Mouse (Mus musculus) large intestine, adult 2 months (tissue): Measurements from ENCODE around the gene Flrt1. TPM values are rescaled to one million over a fixed set of nuclear protein-coding genes. Genes with fewer than 3 reads are reported as not detected.
"Not testable (repeated sequence)": the region's sequence is repeated elsewhere in the genome, so short reads cannot be mapped to it uniquely, and the experiment has no call there.

ENCODE experiments used
- DNase-seq: peaks from one replicate; pipeline ENCODE4 v3.0.0-alpha.2; 2012; ENCODE audit warnings: low read depth, low spot score
- WGBS: fragments of 180-500 bp; shearing (Covaris S2); methylation state at CpG from one replicate; pipeline ENCODE4 v1.1.7; 2018; 5-methylcytosine and 5-hydroxymethylcytosine counted together
- polyA plus RNA-seq: library from polyadenylated mRNA; depleted of rRNA; stranded (reverse); fragments of >200 nt; gene quantifications from 2 replicates; pipeline ENCODE4 v1.2.3, GENCODE M21; 2012; rRNA removed

Flrt1 gene
- polyA plus RNA-seq, 1 experiment, result 0.14 TPM

DNA sequence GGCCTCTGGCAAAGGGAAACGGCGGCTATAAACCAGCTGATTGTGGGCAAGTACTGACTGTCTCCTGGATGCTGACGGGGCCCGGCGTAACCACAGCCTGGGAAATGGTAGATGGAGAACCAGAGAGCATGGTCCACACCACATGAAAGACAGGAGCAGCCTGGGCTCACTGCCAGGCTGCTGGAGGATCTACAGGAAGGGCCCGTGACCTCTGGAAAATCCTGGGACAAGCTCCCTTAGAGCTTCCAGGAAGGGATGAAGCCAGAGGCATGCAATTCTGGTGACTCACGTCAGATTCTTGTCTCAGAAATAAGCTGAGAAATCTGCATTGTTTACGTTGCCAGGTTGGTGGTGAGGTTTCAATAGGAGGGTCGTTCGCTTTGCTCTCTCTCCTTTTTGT is 50.8 kb downstream of the Flrt1 start:
- 63% methylated on average over 10 of the region's 10 CpGs for WGBS
- no peak for DNase-seq

DNA sequence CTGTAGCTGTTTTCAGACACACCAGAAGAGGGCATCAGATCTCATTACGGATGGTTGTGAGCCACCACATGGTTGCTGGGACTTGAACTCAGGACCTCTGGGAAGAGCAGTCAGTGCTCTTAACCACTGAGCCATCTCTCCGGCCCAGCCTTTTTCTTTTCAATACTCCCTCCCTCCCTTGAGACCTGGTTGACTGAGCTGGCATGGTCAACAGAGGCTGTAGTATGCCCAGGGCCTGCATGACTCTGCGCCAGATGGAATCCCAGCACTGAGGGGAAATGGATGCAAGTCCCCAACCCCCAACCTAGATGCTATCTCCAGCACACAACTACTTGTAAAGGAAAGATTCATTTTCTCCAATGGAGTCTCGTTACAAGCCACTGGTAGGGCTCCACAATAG is 52.1 kb downstream of the Flrt1 start:
- WGBS, result 93% methylated on average over 4 of the region's 4 CpGs
- DNase-seq, result not testable (repeated sequence)

- DNase-seq, result no peak
- 59% methylated on average over 4 of the region's 4 CpGs for WGBS
Observed at GRCm38 (mm10) chr19:7044706-7045105, 60.8 kb downstream of the Flrt1 start.

- WGBS, result 58% methylated on average over 4 of the region's 4 CpGs
- no peak for DNase-seq
Observed at GRCm38 (mm10) chr19:7044279-7044678, 61.2 kb downstream of the Flrt1 start.

Other genes with a start within 250 kb of the Flrt1 start
- 6.7 and 11.6 TPM in 2 replicates for gene Ccdc88b, start 247.5 kb downstream of the Flrt1 start, polyA plus RNA-seq
- gene Trmt112, start 196.0 kb downstream of the Flrt1 start, polyA plus RNA-seq, result 79.9 and 88.6 TPM in 2 replicates
- 177 and 243 TPM in 2 replicates for gene Prdx5, start 195.6 kb downstream of the Flrt1 start, polyA plus RNA-seq
- gene Esrra, start 183.9 kb downstream of the Flrt1 start, polyA plus RNA-seq, result 175 and 234 TPM in 2 replicates
- gene Catsperz, start 180.3 kb downstream of the Flrt1 start, polyA plus RNA-seq, result 0.19 TPM in 1 of 2 replicates, not detected in the other
- not detected in 2 replicates for gene Kcnk4, start 171.2 kb downstream of the Flrt1 start, polyA plus RNA-seq
- 78.2 and 105 TPM in 2 replicates for gene Bad, start 163.9 kb downstream of the Flrt1 start, polyA plus RNA-seq
- gene Gpr137, start 163.2 kb downstream of the Flrt1 start, polyA plus RNA-seq, result 63.3 and 70.7 TPM in 2 replicates
- gene Ppp1r14b, start 130.8 kb downstream of the Flrt1 start, polyA plus RNA-seq, result 98.4 and 98.9 TPM in 2 replicates
- 383 and 614 TPM in 2 replicates for gene Plcb3, start 129.3 kb downstream of the Flrt1 start, polyA plus RNA-seq
- gene Fkbp2, start 125.2 kb downstream of the Flrt1 start, polyA plus RNA-seq, result 63.9 and 76.9 TPM in 2 replicates
- 17.2 and 17.5 TPM in 2 replicates for gene Vegfb, start 118.1 kb downstream of the Flrt1 start, polyA plus RNA-seq
- 44.6 and 46.9 TPM in 2 replicates for gene Dnajc4, start 113.2 kb downstream of the Flrt1 start, polyA plus RNA-seq
- 59.3 and 68.1 TPM in 2 replicates for gene Nudt22, start 109.6 kb downstream of the Flrt1 start, polyA plus RNA-seq
- gene Trpt1, start 109.6 kb downstream of the Flrt1 start, polyA plus RNA-seq, result 10.0 and 11.4 TPM in 2 replicates
- gene Fermt3, start 86.3 kb downstream of the Flrt1 start, polyA plus RNA-seq, result 17.3 and 20.1 TPM in 2 replicates
- 43.9 and 51.2 TPM in 2 replicates for gene Stip1, start 65.8 kb downstream of the Flrt1 start, polyA plus RNA-seq
- 19.2 and 22.4 TPM in 2 replicates for gene Macrod1, start 48.9 kb downstream of the Flrt1 start, polyA plus RNA-seq
- gene Otub1, start 100.6 kb upstream of the Flrt1 start, polyA plus RNA-seq, result 117 and 118 TPM in 2 replicates
- gene Cox8a, start 111.9 kb upstream of the Flrt1 start, polyA plus RNA-seq, result 2,194 and 2,281 TPM in 2 replicates
- 24.2 and 24.8 TPM in 2 replicates for gene Naa40, start 135.5 kb upstream of the Flrt1 start, polyA plus RNA-seq
- 2.1 and 2.5 TPM in 2 replicates for gene Rcor2, start 161.6 kb upstream of the Flrt1 start, polyA plus RNA-seq
- gene Mark2, start 236.1 kb upstream of the Flrt1 start, polyA plus RNA-seq, result 108 and 145 TPM in 2 replicates